Mouse (Mus musculus) embryo, embryonic 10.5 days (tissue): ENCODE results near the gene Stfa1.
"Not testable (repeated sequence)": the region's sequence is repeated elsewhere in the genome, so short reads cannot be mapped to it uniquely, and the experiment has no call there.

Experiments used
- DNase-seq: peaks from one replicate; pipeline ENCODE4 v3.0.0-alpha.2; 2015; ENCODE audit warnings: low spot score

Stfa1 gene

DNA sequence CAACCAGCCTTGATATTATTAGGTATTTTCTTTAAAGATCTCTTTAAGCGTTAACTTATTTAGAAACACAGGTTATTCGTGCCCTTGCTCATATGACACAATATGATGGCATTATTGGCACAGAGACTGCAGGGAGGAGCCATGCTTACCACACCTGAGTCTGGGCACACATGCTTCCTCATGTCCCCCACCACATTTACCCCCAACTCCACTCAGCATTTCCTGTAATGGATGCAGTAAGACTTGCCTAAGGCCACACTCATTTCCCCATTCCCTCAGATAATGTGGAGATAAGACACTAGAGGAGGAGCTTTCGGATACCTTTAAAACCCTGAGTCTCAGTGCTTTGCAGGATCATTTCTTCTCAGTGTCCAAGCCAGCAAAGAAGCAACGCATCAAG is at the start of gene Stfa1:
Stfa1 (plus strand) TSS at position 156 of the 400 bp plus-strand sequence.
- DNase-seq, result not testable (repeated sequence)

DNA sequence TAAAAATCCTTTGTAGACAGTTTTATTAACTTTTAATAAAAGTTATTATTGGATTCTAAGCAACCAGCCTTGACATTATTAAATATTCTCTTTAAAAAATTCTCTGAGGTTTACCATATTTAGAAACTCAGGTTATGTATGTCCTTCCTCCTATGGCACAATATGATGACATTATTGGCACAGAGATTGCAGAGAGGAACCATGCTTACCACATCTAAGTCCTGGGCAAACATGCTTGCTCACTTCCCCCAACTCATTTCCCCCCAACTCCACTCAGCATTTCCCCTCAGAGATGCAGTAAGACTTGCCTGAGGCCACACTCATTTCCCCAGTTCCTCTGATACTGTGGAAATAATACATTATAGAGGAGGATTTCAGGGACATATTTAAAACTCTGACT is 16.2 kb upstream of the Stfa1 start:
- not testable (repeated sequence) for DNase-seq

DNA sequence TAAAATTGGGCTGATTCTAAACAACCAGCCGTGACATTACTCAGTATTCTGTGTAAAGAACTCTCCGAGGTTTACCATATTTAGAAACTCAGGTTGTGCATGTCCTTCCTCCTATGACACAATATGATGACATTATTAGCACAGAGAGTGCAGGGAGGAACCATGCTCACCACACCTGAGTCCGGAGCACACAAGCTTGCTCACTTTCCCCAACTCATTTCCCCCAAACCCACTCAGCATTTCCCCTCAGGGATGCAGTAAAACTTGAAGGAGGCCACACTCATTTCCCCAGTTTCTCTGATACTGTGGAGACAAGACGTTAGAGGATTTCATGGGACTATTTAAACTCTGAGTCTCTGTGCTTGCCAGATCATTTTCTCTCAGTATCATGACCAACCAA is 12.4 kb downstream of the Stfa1 start:
- DNase-seq, result no peak

DNA sequence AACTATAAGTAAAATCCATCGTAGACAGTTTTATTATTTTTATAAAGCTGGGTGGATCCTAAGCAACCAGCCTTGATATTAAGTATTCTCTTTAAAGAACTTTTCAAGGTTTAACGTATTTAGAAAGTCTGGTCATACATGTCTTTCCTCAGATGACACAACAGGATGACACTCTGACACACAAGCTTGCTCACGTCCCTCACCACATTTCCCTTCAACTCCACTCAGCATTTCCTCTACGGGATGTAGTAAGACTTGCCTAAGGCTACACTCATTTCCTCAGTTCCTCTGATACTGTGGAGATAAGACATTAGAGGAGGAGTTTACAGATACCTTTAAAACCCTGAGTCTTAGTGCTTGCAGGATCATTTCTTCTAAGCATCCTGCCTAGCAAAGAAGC is 30.9 kb downstream of the Stfa1 start:
- DNase-seq, result no peak

DNA sequence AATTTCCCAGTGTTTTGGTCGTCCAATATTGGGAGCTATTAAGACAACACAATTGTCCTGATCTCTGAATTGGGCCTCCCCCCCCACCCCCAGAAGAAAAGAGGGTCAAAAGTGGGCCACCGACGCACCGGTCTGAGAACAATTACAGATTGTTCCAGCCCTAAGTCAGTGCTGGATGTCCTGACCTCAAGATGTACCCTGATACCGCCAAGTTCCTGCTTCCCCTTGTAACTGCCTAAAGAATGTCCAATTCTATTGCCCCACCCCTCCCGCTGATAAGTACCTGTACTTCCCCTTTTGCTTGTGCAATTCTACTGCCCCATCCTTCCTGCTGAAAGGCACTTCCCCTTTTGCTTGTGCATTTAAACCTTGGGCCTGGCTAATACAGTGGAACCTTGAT is 39.4 kb downstream of the Stfa1 start:
- not testable (repeated sequence) for DNase-seq

DNA sequence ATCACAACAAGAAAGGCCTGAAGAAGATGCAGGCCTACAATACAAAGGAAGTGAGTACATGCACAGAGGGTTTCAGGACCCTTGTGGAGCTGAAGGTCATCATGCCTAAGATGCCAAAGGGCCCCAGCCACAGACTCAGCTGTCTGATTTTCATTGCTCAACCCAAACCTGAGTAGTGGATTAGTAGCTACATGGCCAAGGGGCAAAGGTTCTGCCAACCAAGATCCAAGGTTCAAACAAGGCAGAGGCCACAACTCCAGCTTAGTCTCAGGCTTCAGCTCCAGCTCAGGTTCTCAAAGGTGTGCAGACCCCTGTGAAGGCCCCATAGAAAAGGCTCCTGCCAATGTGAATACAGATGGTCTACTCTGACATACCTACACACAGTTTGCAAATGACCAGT is 42.5 kb downstream of the Stfa1 start:
- DNase-seq, result no peak

DNA sequence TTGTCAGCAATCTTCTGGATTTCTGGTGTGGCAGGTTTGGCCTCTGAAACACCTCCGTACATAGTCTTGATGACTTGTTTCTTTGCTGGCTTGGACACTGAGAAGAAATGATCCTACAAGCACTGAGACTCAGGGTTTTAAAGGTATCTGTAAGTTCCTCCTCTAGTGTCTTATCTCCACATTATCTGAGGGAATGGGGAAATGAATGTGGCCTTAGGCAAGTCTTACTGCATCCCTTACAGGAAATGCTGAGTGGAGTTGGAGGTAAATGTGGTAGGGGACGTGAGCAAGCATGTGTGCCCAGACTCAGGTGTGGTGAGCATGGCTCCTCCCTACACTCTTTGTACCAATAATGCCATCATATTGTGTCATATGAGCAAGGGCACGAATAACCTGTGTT is 57.5 kb downstream of the Stfa1 start, which contains the start of gene BC117090:
BC117090 (minus strand) TSS at position 101 of the 400 bp plus-strand sequence.
- DNase-seq, result no peak
